ENCODE assay signal across 27 mouse cellular contexts in genomic region chr6:22021315-22021714, GRCm38 (mm10).
"Had no signal": no experiment of that assay in that cellular context is flagged by ENCODE, and none has a peak within 500 bp of the region (broad histone marks: within the 10 kb centered on the region; RNA-seq: fewer than 3 reads in every experiment).

No protein-coding gene starts in this region.

- DNase-seq: forebrain, postnatal 0 days; gastrocnemius, postnatal 14 days; gastrocnemius, postnatal 36 days; heart, adult 18-20 months; heart, postnatal 14 days; heart, postnatal 36 days; kidney, adult 11 months; kidney, adult 2 months; kidney, adult 9 months; kidney, postnatal 14 days; kidney, postnatal 36 days; layer of hippocampus, adult 9-11 months; layer of hippocampus, postnatal 36 days; left cerebral cortex, postnatal 4 days; liver; liver, embryonic 13.5 days had no signal

- H3K36me3 ChIP-seq: heart, embryonic 10.5 days; heart, embryonic 13.5 days; heart, embryonic 15.5 days; hindbrain, embryonic 13.5 days; hindbrain, embryonic 15.5 days; kidney, embryonic 15.5 days; liver, embryonic 13.5 days; liver, embryonic 15.5 days had no signal

- H3K9ac ChIP-seq: forebrain, postnatal 0 days; heart, embryonic 13.5 days; heart, embryonic 15.5 days; hindbrain, embryonic 13.5 days; hindbrain, embryonic 15.5 days; kidney, embryonic 15.5 days; liver, embryonic 13.5 days; liver, embryonic 15.5 days had no signal

- H3K4me3 ChIP-seq: heart, embryonic 10.5 days; heart, embryonic 13.5 days; heart, embryonic 15.5 days; hindbrain, embryonic 13.5 days; hindbrain, embryonic 15.5 days; kidney, embryonic 15.5 days; liver, embryonic 13.5 days; liver, embryonic 15.5 days had no signal

- H3K27ac ChIP-seq: heart, embryonic 10.5 days; heart, embryonic 13.5 days; heart, embryonic 15.5 days; hindbrain, embryonic 13.5 days; hindbrain, embryonic 15.5 days; hindbrain, postnatal 0 days; kidney, embryonic 15.5 days; kidney, postnatal 0 days; liver, embryonic 13.5 days; liver, embryonic 15.5 days had no signal

- H3K27me3 ChIP-seq: heart, embryonic 13.5 days; heart, embryonic 15.5 days; hindbrain, embryonic 13.5 days; hindbrain, embryonic 15.5 days; kidney, embryonic 15.5 days; liver, embryonic 13.5 days; liver, embryonic 15.5 days had no signal

- ATAC-seq: forebrain, postnatal 0 days; hindbrain, postnatal 0 days; intestine, embryonic 16.5 days had no signal

- H3K9me3 ChIP-seq: heart, embryonic 10.5 days; heart, embryonic 13.5 days; heart, embryonic 15.5 days; hindbrain, embryonic 13.5 days; hindbrain, embryonic 15.5 days; kidney, embryonic 15.5 days; liver, embryonic 13.5 days; liver, embryonic 15.5 days had no signal

- H3K4me2 ChIP-seq: heart, embryonic 13.5 days; heart, embryonic 15.5 days; hindbrain, embryonic 13.5 days; hindbrain, embryonic 15.5 days; kidney, embryonic 15.5 days; liver, embryonic 11.5 days; liver, embryonic 13.5 days; liver, embryonic 15.5 days had no signal
